Mouse (Mus musculus) midbrain, embryonic 12.5 days (tissue): ENCODE measurements at regions not wholly inside any gene's neighbourhood (a gene's known extent, or its start where the extent isn't known, plus 50 kb on each side); places are given as distances from the start of the nearest gene placed in this dataset.

Source experiments
- ATAC-seq: fragments of 200-750 bp; cut with Nextera tagmentation; 2 replicates; pipeline ENCODE4 v1.8.0; 2017; ENCODE audit warnings: low read depth, moderate TSS enrichment, moderate library complexity; ENCODE audit not compliant: low FRiP score
- H3K27ac ChIP-seq: fragments of 300-500 bp; sonication (generic); replicated peaks from 2 replicates; pipeline ENCODE4 v1.5.1; 2016; ENCODE audit warnings: mild to moderate bottlenecking
- H3K27me3 ChIP-seq: fragments of 300-500 bp; sonication (generic); 2 replicates; pipeline ENCODE4 v1.6.1; 2016; ENCODE audit warnings: mild to moderate bottlenecking
- H3K36me3 ChIP-seq: fragments of 300-500 bp; sonication (generic); 2 replicates; pipeline ENCODE4 v1.6.1; 2016
- H3K4me1 ChIP-seq: fragments of 300-500 bp; sonication (generic); 2 replicates; pipeline ENCODE4 v1.6.1; 2016
- H3K4me2 ChIP-seq: fragments of 300-500 bp; sonication (generic); replicated peaks from 2 replicates; pipeline ENCODE4 v1.6.1; 2016; ENCODE audit warnings: mild to moderate bottlenecking, moderate library complexity
- H3K4me3 ChIP-seq: fragments of 300-500 bp; sonication (generic); 2 replicates; pipeline ENCODE4 v1.5.1; 2016; ENCODE audit warnings: mild to moderate bottlenecking
- H3K9ac ChIP-seq: fragments of 300-500 bp; sonication (generic); replicated peaks from 2 replicates; pipeline ENCODE4 v1.6.1; 2016; ENCODE audit warnings: mild to moderate bottlenecking, moderate library complexity
- H3K9me3 ChIP-seq: fragments of 300-500 bp; sonication (generic); 2 replicates; pipeline ENCODE4 v1.6.1; 2016; ENCODE audit warnings: mild to moderate bottlenecking
- WGBS: fragments of 180-500 bp; shearing (Covaris S2); methylation state at CpG from one replicate; pipeline ENCODE4 v1.1.7; 2016; 5-methylcytosine and 5-hydroxymethylcytosine counted together

GRCm38 (mm10) chr2:170228318-170228994, 80.6 kb upstream of the Zfp217 start:
- no peak overlapping the region for H3K27ac ChIP-seq
- H3K4me3 ChIP-seq = no peak overlapping the region
- H3K4me1 ChIP-seq = no peaks in the 10 kb centered on the region
- no peak for ATAC-seq
- H3K4me2 ChIP-seq = no peak overlapping the region
- WGBS = 90% methylated on average over 10 of the region's 10 CpGs
- no peaks in the 10 kb centered on the region for H3K36me3 ChIP-seq
- no peaks in the 10 kb centered on the region for H3K27me3 ChIP-seq
- no peak overlapping the region for H3K9ac ChIP-seq
- H3K9me3 ChIP-seq = 0 out of 2 replicates have a peak, but pooled peaks cover 4% of the 10 kb centered on the region

- no peak overlapping the region for H3K4me2 ChIP-seq
- peaks cover 44% of the 10 kb centered on the region for H3K4me1 ChIP-seq
- no peak overlapping the region for H3K4me3 ChIP-seq
- 0 out of 2 replicates have a peak, but pooled peaks cover 4% of the 10 kb centered on the region for H3K9me3 ChIP-seq
- H3K9ac ChIP-seq = no peak overlapping the region
- WGBS = 81% methylated on average over 7 of the region's 7 CpGs
- H3K27ac ChIP-seq = peak overlapping the region; percentile 12; the same call in 1 of the 2 replicates
- H3K27me3 ChIP-seq = no peaks in the 10 kb centered on the region
- no peak for ATAC-seq
- H3K36me3 ChIP-seq = no peaks in the 10 kb centered on the region
Measured at GRCm38 (mm10) chr2:170223872-170224271, 76.0 kb upstream of the Zfp217 start.

DNA sequence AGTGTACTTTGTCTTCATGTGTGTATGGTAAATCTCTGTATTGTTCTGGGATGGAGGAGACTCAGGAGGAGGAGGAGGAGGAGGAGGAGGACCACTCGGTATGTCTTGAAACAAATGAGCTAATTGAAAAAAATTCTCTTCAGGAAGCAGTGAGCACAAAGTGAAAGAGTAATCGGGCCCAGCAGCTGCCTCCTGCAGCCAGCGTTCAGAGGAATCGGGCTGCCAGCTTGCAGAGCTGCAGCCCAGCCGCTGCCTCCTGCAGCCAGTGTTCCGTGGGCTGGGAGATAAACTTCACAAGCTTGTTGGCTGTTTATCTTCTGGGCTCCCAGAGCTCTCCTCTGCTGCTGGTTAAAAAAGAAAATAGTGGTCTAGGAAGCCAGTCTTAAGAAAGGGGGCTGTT, 74.9 kb upstream of the Zfp217 start:
- 4% methylated on average over 6 of the region's 6 CpGs for WGBS
- ATAC-seq = no peak
- H3K9ac ChIP-seq = 0 out of 2 replicates have a peak overlapping the region, but pooled peaks have one; percentile 15
- H3K36me3 ChIP-seq = no peaks in the 10 kb centered on the region
- H3K27ac ChIP-seq = peak overlapping the region; percentile 60
- no peaks in the 10 kb centered on the region for H3K27me3 ChIP-seq
- H3K4me3 ChIP-seq = no peak overlapping the region
- H3K4me2 ChIP-seq = peak overlapping the region; percentile 34
- no peaks in the 10 kb centered on the region for H3K9me3 ChIP-seq
- H3K4me1 ChIP-seq = peaks cover 55% of the 10 kb centered on the region

DNA sequence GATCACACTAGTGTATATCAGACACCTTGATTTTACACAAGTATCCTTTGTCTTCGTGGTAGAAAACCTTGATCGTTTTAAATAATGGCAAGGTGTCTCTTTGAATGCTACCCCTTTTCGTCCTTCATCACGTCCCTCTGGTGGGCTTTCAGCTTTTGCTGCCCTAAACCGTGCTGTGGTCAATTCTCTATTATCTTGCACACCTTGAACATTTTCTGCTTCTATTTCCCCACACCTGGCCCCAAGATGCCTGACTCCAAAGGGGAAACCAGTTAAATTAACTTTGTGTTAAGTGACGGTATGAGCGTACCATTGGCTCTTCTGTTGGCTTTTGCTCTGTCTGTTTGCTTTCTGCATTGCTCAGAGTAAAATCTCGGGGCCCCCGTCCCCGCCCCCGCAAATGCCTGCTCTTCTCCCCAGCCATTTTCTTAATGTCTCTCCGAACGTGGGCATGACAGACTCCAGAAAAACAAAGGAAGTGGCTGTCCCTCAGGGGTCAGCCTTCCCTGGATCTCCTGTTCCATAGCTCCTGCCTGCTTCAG, 74.2 kb upstream of the Zfp217 start:
- WGBS = 13% methylated on average over 13 of the region's 13 CpGs
- H3K4me2 ChIP-seq = peak overlapping the region; percentile 34
- H3K36me3 ChIP-seq = no peaks in the 10 kb centered on the region
- peak overlapping the region; percentile 24; the same call in 1 of the 2 replicates for H3K9ac ChIP-seq
- no peaks in the 10 kb centered on the region for H3K27me3 ChIP-seq
- ATAC-seq = no peak
- no peaks in the 10 kb centered on the region for H3K9me3 ChIP-seq
- no peak overlapping the region for H3K4me3 ChIP-seq
- H3K27ac ChIP-seq = peak overlapping the region; percentile 60; the same call in 1 of the 2 replicates
- H3K4me1 ChIP-seq = peaks cover 57% of the 10 kb centered on the region

DNA sequence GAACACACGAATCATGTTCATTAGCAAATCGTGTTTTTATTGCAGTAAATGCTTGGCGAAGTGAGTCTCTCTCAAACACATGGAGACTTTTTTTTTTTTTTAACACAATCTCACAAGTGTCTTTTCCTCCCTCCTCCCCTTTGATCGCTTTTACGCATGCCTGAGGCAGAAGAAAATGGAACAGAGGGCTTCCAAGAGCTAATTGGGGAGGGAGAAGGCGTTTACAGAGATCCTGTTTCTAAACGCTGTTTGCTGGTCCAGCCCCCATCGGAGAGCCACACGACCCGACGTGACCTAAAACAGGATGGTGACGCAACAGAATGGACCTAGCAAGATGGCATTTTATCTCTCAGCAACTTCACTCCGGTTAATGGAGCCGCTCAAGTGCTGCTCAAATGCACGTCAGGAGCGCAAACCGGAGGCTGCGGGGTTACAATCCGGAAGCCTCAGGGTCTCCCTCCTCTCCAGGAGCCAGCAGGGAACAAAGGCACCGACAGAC, 73.0 kb upstream of the Zfp217 start:
- Histone ChIP-seq H3K4me1 (peaks cover 57% of the 10 kb centered on the region), H3K9ac (no peak overlapping the region), H3K4me2 (peak overlapping the region; percentile 55), H3K9me3 (no peaks in the 10 kb centered on the region), H3K4me3 (peak overlapping the region; percentile 26), H3K36me3 (no peaks in the 10 kb centered on the region), H3K27ac (peak overlapping the region; percentile 91), H3K27me3 (no peaks in the 10 kb centered on the region)
- WGBS = under 1% methylated on average over 20 of the region's 20 CpGs
- ATAC-seq = no peak

DNA sequence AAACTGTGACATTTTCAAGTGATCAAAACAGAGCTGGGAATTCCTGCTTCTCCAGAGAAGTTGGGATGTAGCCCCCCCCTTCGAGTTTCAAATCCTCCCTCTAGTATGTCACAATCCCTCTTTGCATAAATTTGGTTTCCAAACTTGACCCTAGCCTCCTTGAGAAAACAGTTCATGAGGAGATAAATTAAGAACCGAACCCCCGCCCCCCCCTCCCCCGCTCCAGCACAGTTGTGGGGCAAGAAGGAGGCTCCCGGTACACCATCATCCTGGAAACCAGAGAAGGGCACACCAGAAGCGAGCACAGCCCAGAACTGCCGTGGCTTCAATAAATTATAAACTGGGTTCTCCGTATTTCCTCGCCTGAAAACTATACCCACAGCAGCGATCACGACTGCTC, 72.5 kb upstream of the Zfp217 start:
- peaks cover 57% of the 10 kb centered on the region for H3K4me1 ChIP-seq
- no peaks in the 10 kb centered on the region for H3K36me3 ChIP-seq
- H3K9me3 ChIP-seq = no peaks in the 10 kb centered on the region
- H3K4me2 ChIP-seq = peak overlapping the region; percentile 55
- peak overlapping the region; percentile 91 for H3K27ac ChIP-seq
- no peaks in the 10 kb centered on the region for H3K27me3 ChIP-seq
- WGBS = 2% methylated on average over 10 of the region's 11 CpGs
- H3K9ac ChIP-seq = no peak overlapping the region; the same call in 1 of the 2 replicates
- peak overlapping the region; percentile 26; the same call in 1 of the 2 replicates for H3K4me3 ChIP-seq
- ATAC-seq = no peak

- H3K9ac ChIP-seq = peak overlapping the region; percentile 44; the same call in 1 of the 2 replicates
- peak overlapping the region; percentile 55 for H3K4me2 ChIP-seq
- WGBS = 2% methylated on average over 20 of the region's 20 CpGs
- H3K27ac ChIP-seq = peak overlapping the region; percentile 91
- no peaks in the 10 kb centered on the region for H3K9me3 ChIP-seq
- H3K4me1 ChIP-seq = peaks cover 57% of the 10 kb centered on the region
- H3K27me3 ChIP-seq = no peaks in the 10 kb centered on the region
- H3K36me3 ChIP-seq = no peaks in the 10 kb centered on the region
- no peak for ATAC-seq
- peak overlapping the region; percentile 26 for H3K4me3 ChIP-seq
Measured at GRCm38 (mm10) chr2:170219611-170220401, 71.9 kb upstream of the Zfp217 start.

DNA sequence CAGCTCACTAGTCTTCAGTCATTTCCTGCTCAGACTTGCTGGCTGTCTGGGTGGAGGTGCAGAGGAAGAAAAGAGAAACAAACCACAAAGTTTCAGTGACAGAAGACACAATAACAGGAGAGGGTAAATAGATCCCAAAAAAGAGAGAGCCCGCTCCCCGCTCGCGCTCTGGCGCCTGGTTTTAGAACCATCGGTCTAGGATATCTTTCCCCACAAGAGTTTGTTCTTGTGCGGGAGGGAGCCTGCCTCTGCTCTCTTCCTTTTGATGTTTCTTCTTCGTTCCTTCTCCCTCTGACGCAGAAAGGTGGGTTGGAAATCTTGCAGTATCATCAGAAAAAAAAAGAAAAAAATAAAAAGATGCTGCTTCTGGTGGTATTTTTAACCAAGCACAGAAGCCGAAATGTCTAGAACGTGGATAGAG, 71.3 kb upstream of the Zfp217 start:
- Histone ChIP-seq H3K9ac (peak overlapping the region; percentile 44), H3K27ac (peak overlapping the region; percentile 91), H3K27me3 (no peaks in the 10 kb centered on the region), H3K36me3 (no peaks in the 10 kb centered on the region), H3K4me3 (peak overlapping the region; percentile 26), H3K4me1 (peaks cover 57% of the 10 kb centered on the region), H3K9me3 (no peaks in the 10 kb centered on the region), H3K4me2 (peak overlapping the region; percentile 55)
- whole genome bisulfite sequencing = 2% methylated on average over 11 of the region's 11 CpGs
- ATAC-seq = no peak

DNA sequence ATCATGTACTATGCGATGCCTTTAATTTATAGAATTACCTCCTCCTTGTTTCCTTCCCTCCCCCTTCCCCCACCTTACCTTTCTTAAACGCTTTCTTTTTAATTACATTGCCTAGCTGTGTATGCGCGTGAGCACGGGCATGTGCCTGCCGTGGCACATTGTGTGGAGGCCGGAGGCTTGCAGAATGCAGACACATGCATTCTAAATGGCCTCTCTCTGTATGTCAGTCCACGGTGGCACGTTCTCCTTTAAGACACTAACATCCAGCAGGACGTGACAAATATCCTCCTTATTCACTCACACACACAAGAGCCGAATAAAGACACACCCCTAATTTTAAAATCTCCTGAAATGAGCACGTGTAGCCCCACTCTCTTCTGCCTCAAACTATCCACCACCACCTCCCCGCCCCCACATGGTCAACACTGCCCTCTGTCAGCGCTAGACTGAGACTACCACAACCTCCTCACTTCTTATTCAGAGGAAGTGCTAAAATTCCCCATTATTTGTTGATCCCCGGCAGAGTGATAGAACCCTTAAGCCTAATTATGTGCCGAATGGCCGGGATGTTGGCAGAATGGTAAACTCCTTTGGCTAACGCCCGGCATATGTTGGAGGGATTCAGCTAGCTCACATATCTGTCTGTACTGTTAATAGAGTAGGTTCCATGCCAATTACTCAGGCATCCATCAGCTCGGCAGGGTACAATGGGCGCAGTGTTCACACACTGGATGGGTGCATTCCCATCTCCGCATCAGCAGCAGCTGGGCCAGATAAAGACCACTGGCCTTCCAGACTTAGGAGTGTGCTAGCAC, 70.5 kb upstream of the Zfp217 start:
- peak overlapping the region; percentile 55 for H3K4me2 ChIP-seq
- no peaks in the 10 kb centered on the region for H3K9me3 ChIP-seq
- 6% methylated on average over 22 of the region's 22 CpGs for WGBS
- peak overlapping the region; percentile 44; the same call in 1 of the 2 replicates for H3K9ac ChIP-seq
- peak overlapping the region; percentile 26 for H3K4me3 ChIP-seq
- H3K4me1 ChIP-seq = peaks cover 56% of the 10 kb centered on the region
- H3K36me3 ChIP-seq = no peaks in the 10 kb centered on the region
- peak; percentile 84 for ATAC-seq
- H3K27me3 ChIP-seq = no peaks in the 10 kb centered on the region
- peak overlapping the region; percentile 91 for H3K27ac ChIP-seq

GRCm38 (mm10) chr2:170216311-170216710, 68.4 kb upstream of the Zfp217 start:
- Histone ChIP-seq H3K4me1 (peaks cover 38% of the 10 kb centered on the region), H3K9me3 (no peaks in the 10 kb centered on the region), H3K4me2 (no peak overlapping the region), H3K27me3 (0 out of 2 replicates have a peak, but pooled peaks cover 1% of the 10 kb centered on the region), H3K36me3 (no peaks in the 10 kb centered on the region), H3K4me3 (no peak overlapping the region), H3K27ac (no peak overlapping the region), H3K9ac (no peak overlapping the region)
- 89% methylated on average over 7 of the region's 7 CpGs for WGBS
- ATAC-seq = no peak

DNA sequence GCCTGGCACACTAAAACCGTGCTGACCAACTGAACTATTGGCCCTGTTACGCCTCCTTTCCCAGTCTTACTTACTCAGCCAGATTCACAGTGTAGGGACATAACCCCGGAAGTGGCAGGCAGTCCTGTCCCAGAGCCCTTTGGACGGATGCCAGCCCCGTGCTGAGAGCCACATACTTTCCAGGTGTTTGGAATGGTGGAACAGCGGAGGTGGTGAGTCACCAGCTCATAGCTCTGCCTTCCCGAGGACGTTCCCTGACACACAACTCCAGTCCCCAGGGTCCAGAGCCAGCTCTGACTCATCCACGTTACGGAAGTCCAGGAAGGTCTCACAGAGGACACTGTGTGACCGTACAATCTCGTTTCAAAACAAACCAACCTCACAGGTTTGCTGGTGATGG, 61.2 kb upstream of the Zfp217 start:
- Histone ChIP-seq H3K4me2 (no peak overlapping the region), H3K27ac (no peak overlapping the region), H3K36me3 (no peaks in the 10 kb centered on the region), H3K27me3 (peaks cover 18% of the 10 kb centered on the region; the same call in 1 of the 2 replicates), H3K4me1 (peaks cover 30% of the 10 kb centered on the region), H3K9ac (no peak overlapping the region), H3K4me3 (no peak overlapping the region), H3K9me3 (no peaks in the 10 kb centered on the region)
- no peak for ATAC-seq
- 78% methylated on average over 12 of the region's 12 CpGs for WGBS
